Mouse (Mus musculus) testis, adult 2 months (tissue): ENCODE results near the gene Rps6kc1.

ENCODE experiments used
- CTCF ChIP-seq: fragments of 200-500 bp; IDR thresholded peaks from 2 replicates; pipeline ENCODE4 v1.5.1; 2012; ENCODE audit warnings: low read depth, mild to moderate bottlenecking, inconsistent platforms, low read length, moderate library complexity; ENCODE audit not compliant: control insufficient read depth, insufficient read depth, insufficient replicate concordance
- POLR2A ChIP-seq: fragments of 200-500 bp; IDR thresholded peaks from 2 replicates; pipeline ENCODE4 v1.6.1; 2012; ENCODE audit warnings: low read depth, mild to moderate bottlenecking, inconsistent platforms, low read length, moderate library complexity; ENCODE audit not compliant: control insufficient read depth

DNA sequence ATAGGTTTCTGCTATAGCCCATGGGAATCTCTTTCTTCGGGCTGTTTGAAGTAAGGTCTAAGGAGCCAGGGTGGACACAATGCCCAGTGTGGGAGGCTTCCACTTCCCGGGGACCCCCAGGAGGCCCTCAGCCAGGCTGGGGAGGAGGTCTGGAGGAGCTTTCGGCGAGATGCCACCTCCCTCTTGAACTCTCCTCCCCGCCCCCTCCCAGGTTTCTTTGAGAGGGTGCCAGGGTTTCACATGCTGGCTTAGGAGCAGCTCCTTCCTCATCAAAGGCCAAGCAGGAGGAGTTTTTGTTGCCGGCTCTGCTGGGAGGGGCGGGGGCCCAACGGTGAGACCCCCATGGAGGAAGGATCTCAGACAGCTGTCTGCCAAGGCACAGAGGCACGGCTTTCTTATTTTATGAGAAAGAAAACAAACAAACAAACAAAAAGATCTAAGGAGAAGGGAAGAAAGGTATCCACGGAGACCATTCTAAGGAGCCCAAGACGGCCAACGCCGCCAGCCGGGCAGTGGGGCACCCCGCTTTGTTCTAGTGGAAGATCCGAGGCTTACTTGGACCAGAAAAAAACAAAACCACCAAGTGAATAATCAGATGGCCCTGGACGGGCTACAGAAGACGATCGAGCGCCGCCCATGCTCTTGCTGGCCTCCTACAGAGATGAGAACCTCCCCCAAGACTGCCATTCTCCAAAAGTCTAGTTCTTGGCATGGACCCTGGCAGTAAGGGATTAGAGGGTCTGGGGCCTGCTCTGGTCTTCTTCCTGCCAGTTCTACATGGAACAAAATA lies 186.8 kb downstream of the Rps6kc1 start:
- TF ChIP-seq CTCF (no peak), POLR2A (no peak)
